Mouse (Mus musculus) midbrain, embryonic 12.5 days (tissue): ENCODE results near the gene Pfn3. TPM values are rescaled to one million over a fixed set of nuclear protein-coding genes. Genes with fewer than 3 reads are reported as not detected.

ENCODE experiments used
- ATAC-seq: fragments of 200-750 bp; cut with Nextera tagmentation; 2 replicates; pipeline ENCODE4 v1.8.0; 2017; ENCODE audit warnings: low read depth, moderate TSS enrichment, moderate library complexity; ENCODE audit not compliant: low FRiP score
- H3K27ac ChIP-seq: fragments of 300-500 bp; sonication (generic); replicated peaks from 2 replicates; pipeline ENCODE4 v1.5.1; 2016; ENCODE audit warnings: mild to moderate bottlenecking
- H3K27me3 ChIP-seq: fragments of 300-500 bp; sonication (generic); 2 replicates; pipeline ENCODE4 v1.6.1; 2016; ENCODE audit warnings: mild to moderate bottlenecking
- H3K36me3 ChIP-seq: fragments of 300-500 bp; sonication (generic); 2 replicates; pipeline ENCODE4 v1.6.1; 2016
- H3K4me1 ChIP-seq: fragments of 300-500 bp; sonication (generic); 2 replicates; pipeline ENCODE4 v1.6.1; 2016
- H3K4me2 ChIP-seq: fragments of 300-500 bp; sonication (generic); replicated peaks from 2 replicates; pipeline ENCODE4 v1.6.1; 2016; ENCODE audit warnings: mild to moderate bottlenecking, moderate library complexity
- H3K4me3 ChIP-seq: fragments of 300-500 bp; sonication (generic); 2 replicates; pipeline ENCODE4 v1.5.1; 2016; ENCODE audit warnings: mild to moderate bottlenecking
- H3K9ac ChIP-seq: fragments of 300-500 bp; sonication (generic); replicated peaks from 2 replicates; pipeline ENCODE4 v1.6.1; 2016; ENCODE audit warnings: mild to moderate bottlenecking, moderate library complexity
- H3K9me3 ChIP-seq: fragments of 300-500 bp; sonication (generic); 2 replicates; pipeline ENCODE4 v1.6.1; 2016; ENCODE audit warnings: mild to moderate bottlenecking
- WGBS: fragments of 180-500 bp; shearing (Covaris S2); methylation state at CpG from one replicate; pipeline ENCODE4 v1.1.7; 2016; 5-methylcytosine and 5-hydroxymethylcytosine counted together
- polyA plus RNA-seq: library from polyadenylated mRNA; unstranded; fragments of >200 nt; fragmentation: Nextera tagmentation; extraction: Ambion mirVana; gene quantifications from 2 replicates; pipeline ENCODE4 v1.2.1, GENCODE M21; 2016

Pfn3 gene
- polyA plus RNA-seq: not detected in 2 replicates

- no peaks in the 10 kb centered on the region for H3K36me3 ChIP-seq
- peak within 1 kb of the TSS; percentile 30 for H3K4me3 ChIP-seq
- peaks cover 17% of the 10 kb centered on the region for H3K4me1 ChIP-seq
- H3K27ac ChIP-seq: no peak within 1 kb of the TSS
- peak within 1 kb of the TSS; percentile 44 for H3K9ac ChIP-seq
- 13% methylated on average over 41 of the region's 41 CpGs for whole genome bisulfite sequencing
- peak; percentile 27; the same call in 1 of the 2 replicates for ATAC-seq
- no peaks in the 10 kb centered on the region for H3K9me3 ChIP-seq
- peak within 1 kb of the TSS; percentile 60 for H3K4me2 ChIP-seq
- peaks cover 59% of the 10 kb centered on the region for H3K27me3 ChIP-seq
Measured at GRCm38 (mm10) chr13:55414743-55415380, at the start of gene Pfn3. Gene Pfn3, minus strand, starts transcription at chr13:55415232.

- ATAC-seq: peak; percentile 82
- WGBS: under 1% methylated on average over 78 of the region's 84 CpGs
- H3K4me3 ChIP-seq: peak within 1 kb of the TSS; percentile 68
- H3K9ac ChIP-seq: peak within 1 kb of the TSS; percentile 91
- H3K4me2 ChIP-seq: peak within 1 kb of the TSS; percentile 78
- H3K36me3 ChIP-seq: peaks cover 30% of the 10 kb centered on the region
- H3K4me1 ChIP-seq: peaks cover 49% of the 10 kb centered on the region
- H3K27ac ChIP-seq: peak within 1 kb of the TSS; percentile 99
- H3K27me3 ChIP-seq: peaks cover 10% of the 10 kb centered on the region; the same call in 1 of the 2 replicates
- no peaks in the 10 kb centered on the region for H3K9me3 ChIP-seq
Measured at GRCm38 (mm10) chr13:55464027-55464884, 49.2 kb upstream of the Pfn3 start, which contains the start of gene Prr7. Gene Prr7, plus strand, starts transcription at chr13:55464267.

- Histone ChIP-seq H3K4me3 (peak overlapping the region; percentile 68), H3K27me3 (peaks cover 10% of the 10 kb centered on the region; the same call in 1 of the 2 replicates), H3K9ac (peak overlapping the region; percentile 91), H3K9me3 (no peaks in the 10 kb centered on the region), H3K4me1 (peaks cover 42% of the 10 kb centered on the region), H3K4me2 (peak overlapping the region; percentile 78), H3K27ac (peak overlapping the region; percentile 99), H3K36me3 (peaks cover 38% of the 10 kb centered on the region)
- 8% methylated on average over 14 of the region's 14 CpGs for whole genome bisulfite sequencing
- peak; percentile 1; the same call in 1 of the 2 replicates for ATAC-seq
Measured at GRCm38 (mm10) chr13:55463399-55464026, 48.5 kb upstream of the Pfn3 start.

- Histone ChIP-seq H3K9me3 (no peaks in the 10 kb centered on the region), H3K4me1 (peaks cover 36% of the 10 kb centered on the region), H3K4me2 (peak overlapping the region; percentile 78; the same call in 1 of the 2 replicates), H3K4me3 (peak overlapping the region; percentile 68; the same call in 1 of the 2 replicates), H3K36me3 (peaks cover 43% of the 10 kb centered on the region), H3K27me3 (peaks cover 9% of the 10 kb centered on the region; the same call in 1 of the 2 replicates), H3K27ac (peak overlapping the region; percentile 99), H3K9ac (0 out of 2 replicates have a peak overlapping the region, but pooled peaks have one; percentile 91)
- 51% methylated on average over 2 of the region's 2 CpGs for WGBS
- ATAC-seq: no peak
Measured at GRCm38 (mm10) chr13:55462965-55463364, 47.9 kb upstream of the Pfn3 start.

GRCm38 (mm10) chr13:55451785-55452549 is 36.9 kb upstream of the Pfn3 start:
- H3K27me3 ChIP-seq: no peaks in the 10 kb centered on the region
- H3K9ac ChIP-seq: no peak overlapping the region
- peaks cover 79% of the 10 kb centered on the region for H3K36me3 ChIP-seq
- no peak overlapping the region for H3K4me3 ChIP-seq
- H3K4me2 ChIP-seq: no peak overlapping the region
- peaks cover 15% of the 10 kb centered on the region for H3K4me1 ChIP-seq
- WGBS: 94% methylated on average over 16 of the region's 16 CpGs
- H3K27ac ChIP-seq: no peak overlapping the region
- no peaks in the 10 kb centered on the region for H3K9me3 ChIP-seq
- ATAC-seq: no peak

- Histone ChIP-seq H3K27me3 (no peaks in the 10 kb centered on the region), H3K4me3 (no peak overlapping the region), H3K36me3 (peaks cover 74% of the 10 kb centered on the region), H3K27ac (no peak overlapping the region), H3K4me2 (no peak overlapping the region), H3K4me1 (peaks cover 22% of the 10 kb centered on the region), H3K9ac (no peak overlapping the region), H3K9me3 (no peaks in the 10 kb centered on the region)
- 95% methylated on average over 10 of the region's 10 CpGs for WGBS
- ATAC-seq: no peak
Measured at GRCm38 (mm10) chr13:55451296-55451695, 36.3 kb upstream of the Pfn3 start.

- H3K27ac ChIP-seq: no peak overlapping the region
- peaks cover 28% of the 10 kb centered on the region for H3K4me1 ChIP-seq
- no peak overlapping the region for H3K4me3 ChIP-seq
- WGBS: 95% methylated on average over 11 of the region's 11 CpGs
- no peak overlapping the region for H3K9ac ChIP-seq
- peaks cover 67% of the 10 kb centered on the region for H3K36me3 ChIP-seq
- no peaks in the 10 kb centered on the region for H3K27me3 ChIP-seq
- no peak for ATAC-seq
- H3K9me3 ChIP-seq: no peaks in the 10 kb centered on the region
- no peak overlapping the region for H3K4me2 ChIP-seq
Measured at GRCm38 (mm10) chr13:55450511-55450980, 35.5 kb upstream of the Pfn3 start.

- Histone ChIP-seq H3K4me2 (no peak overlapping the region), H3K27ac (no peak overlapping the region), H3K36me3 (peaks cover 60% of the 10 kb centered on the region), H3K9me3 (no peaks in the 10 kb centered on the region), H3K27me3 (no peaks in the 10 kb centered on the region), H3K9ac (no peak overlapping the region), H3K4me3 (no peak overlapping the region), H3K4me1 (peaks cover 28% of the 10 kb centered on the region)
- WGBS: 92% methylated on average over 17 of the region's 17 CpGs
- ATAC-seq: no peak
Measured at GRCm38 (mm10) chr13:55449679-55450441, 34.8 kb upstream of the Pfn3 start.

GRCm38 (mm10) chr13:55449205-55449604 is 34.2 kb upstream of the Pfn3 start:
- no peak overlapping the region for H3K4me2 ChIP-seq
- peaks cover 53% of the 10 kb centered on the region for H3K36me3 ChIP-seq
- no peaks in the 10 kb centered on the region for H3K27me3 ChIP-seq
- no peaks in the 10 kb centered on the region for H3K9me3 ChIP-seq
- no peak overlapping the region for H3K4me3 ChIP-seq
- H3K9ac ChIP-seq: no peak overlapping the region
- WGBS: 95% methylated on average over 9 of the region's 9 CpGs
- no peak overlapping the region for H3K27ac ChIP-seq
- H3K4me1 ChIP-seq: peaks cover 28% of the 10 kb centered on the region
- ATAC-seq: no peak

- no peak for ATAC-seq
- WGBS: 94% methylated on average over 5 of the region's 5 CpGs
- H3K27ac ChIP-seq: no peak overlapping the region
Measured at GRCm38 (mm10) chr13:55448131-55448530, 33.1 kb upstream of the Pfn3 start.

More at GRCm38 (mm10) chr13:55448131-55448530, 33.1 kb upstream of the Pfn3 start:
- H3K36me3 ChIP-seq: peaks cover 43% of the 10 kb centered on the region
- H3K27me3 ChIP-seq: no peaks in the 10 kb centered on the region
- no peak overlapping the region for H3K9ac ChIP-seq
- no peak overlapping the region for H3K4me2 ChIP-seq
- H3K9me3 ChIP-seq: no peaks in the 10 kb centered on the region
- H3K4me1 ChIP-seq: peaks cover 34% of the 10 kb centered on the region
- no peak overlapping the region for H3K4me3 ChIP-seq
